Mouse (Mus musculus): ENCODE data around the gene Plpp1. TPM values are rescaled to one million over a fixed set of nuclear protein-coding genes. Genes with fewer than 3 reads are reported as not detected.
A peak's percentile ranks its signal among the peaks of the same experiment; 100 is the strongest.

Plpp1 gene
- polyA plus RNA-seq (2015; fragmentation: Nextera tagmentation; extraction: Ambion mirVana), result 59.3 and 63.2 TPM in 2 replicates

DNA sequence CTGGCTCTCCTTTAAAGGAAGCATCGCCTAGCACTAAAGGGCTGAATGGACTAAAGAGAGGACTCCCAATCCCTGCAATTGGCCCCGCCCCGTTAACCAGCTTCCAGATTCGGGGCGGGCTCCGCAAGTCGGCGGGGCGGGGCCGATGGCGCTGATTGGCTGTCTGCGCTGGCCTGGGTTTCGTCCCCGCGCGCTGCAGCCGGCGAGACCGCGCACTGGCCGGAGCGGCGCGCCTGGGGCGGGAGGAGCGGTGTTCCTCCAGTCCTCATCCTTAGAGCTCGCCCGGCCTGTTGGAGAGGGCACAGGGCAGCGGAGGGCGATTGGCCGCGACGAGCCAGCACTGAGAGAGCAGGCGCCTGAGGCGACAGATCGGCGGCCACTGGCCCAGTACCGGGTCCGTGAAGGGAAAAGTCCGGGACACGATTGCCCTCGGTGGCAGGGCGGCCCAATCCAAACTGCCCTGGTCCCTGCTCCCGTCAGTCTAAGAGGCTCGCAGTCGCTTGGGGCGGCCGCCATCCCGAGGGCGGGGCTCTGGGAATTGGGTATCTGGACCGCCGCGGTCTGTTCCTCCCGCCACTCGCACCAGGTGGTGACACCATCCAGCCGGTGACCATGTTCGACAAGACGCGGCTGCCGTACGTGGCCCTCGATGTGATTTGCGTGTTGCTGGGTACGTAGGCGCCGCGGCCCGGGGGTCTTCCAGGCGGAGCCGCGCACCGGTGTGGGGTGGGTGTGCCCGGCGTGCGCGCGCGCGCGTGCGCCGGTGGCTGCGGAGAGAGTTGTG is at the start of gene Plpp1:
Gene Plpp1, plus strand, starts transcription at position 196 of the 784 bp plus-strand sequence.
- peak; percentile 96 for ATAC-seq (replicated peaks; ENCODE audit: extremely low read depth, insufficient read depth, low FRiP score)
- H3K36me3 ChIP-seq (ENCODE audit: control insufficient read depth, insufficient read depth), result peaks cover 4% of the 10 kb centered on the region

DNA sequence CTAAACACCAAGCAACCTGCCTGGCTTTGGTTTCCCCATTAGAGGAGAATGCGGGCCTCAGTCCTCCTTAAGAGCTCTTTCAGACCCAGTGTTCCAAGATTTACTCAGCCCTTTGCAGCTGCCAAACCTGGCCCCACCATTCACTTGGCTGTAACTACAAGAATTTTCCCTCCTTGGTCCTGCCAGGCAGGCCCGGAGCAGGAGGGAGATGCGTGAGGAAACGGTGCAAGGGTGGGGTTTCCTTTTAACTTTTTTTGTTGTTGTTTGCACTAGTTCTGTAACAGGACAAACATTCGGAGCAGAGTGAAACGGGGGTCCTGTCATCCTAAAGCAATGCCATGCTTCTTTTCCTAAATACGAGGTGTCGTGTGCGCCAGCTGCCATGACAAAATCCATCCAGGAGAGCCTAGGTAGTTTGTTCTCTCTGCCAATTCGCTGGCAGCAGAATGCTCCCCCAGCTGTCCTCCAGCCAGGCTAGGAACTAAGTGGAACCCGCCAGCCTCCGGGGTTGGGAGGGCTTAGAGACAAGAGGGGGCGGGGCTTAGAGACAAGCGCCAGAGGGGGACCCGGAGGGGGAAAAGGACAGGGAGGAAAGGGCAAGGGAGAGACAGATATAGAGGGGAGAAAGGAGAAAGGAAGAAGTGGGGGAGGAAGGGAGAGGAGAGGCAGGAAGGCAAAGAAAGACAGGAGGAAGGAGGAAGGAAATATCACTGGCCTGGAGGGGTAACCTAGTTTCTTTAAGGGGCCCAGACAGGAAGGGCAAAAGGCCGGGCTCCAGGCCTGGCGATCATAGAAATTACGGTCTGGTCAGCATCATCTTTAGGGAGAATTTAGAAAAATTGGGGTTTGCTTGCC is 48.9 kb upstream of the Plpp1 start:
- peaks cover 28% of the 10 kb centered on the region for H3K4me1 ChIP-seq (ENCODE audit: control insufficient read depth, insufficient read depth, low read length)

More for the DNA sequence above, at the start of gene Plpp1:
- WGBS, result under 1% methylated on average over 80 of the region's 83 CpGs
- Histone ChIP-seq H3K4me1 (ENCODE audit: control insufficient read depth, insufficient read depth, low read length) (peaks cover 14% of the 10 kb centered on the region), H3K4me3 (ENCODE audit: low read length) (peak within 1 kb of the TSS; percentile 72), H3K9me3 (replicated peaks; ENCODE audit: control insufficient read depth, low read length) (no peaks in the 10 kb centered on the region), H3K27me3 (ENCODE audit: control insufficient read depth, insufficient read depth, low read length) (no peaks in the 10 kb centered on the region), H3K27ac (ENCODE audit: low read length) (peak within 1 kb of the TSS; percentile 92), H3K9ac (ENCODE audit: low read length) (peak within 1 kb of the TSS; percentile 85), H3K4me2 (ENCODE audit: low read depth, low read length) (peak within 1 kb of the TSS; percentile 84)

DNA sequence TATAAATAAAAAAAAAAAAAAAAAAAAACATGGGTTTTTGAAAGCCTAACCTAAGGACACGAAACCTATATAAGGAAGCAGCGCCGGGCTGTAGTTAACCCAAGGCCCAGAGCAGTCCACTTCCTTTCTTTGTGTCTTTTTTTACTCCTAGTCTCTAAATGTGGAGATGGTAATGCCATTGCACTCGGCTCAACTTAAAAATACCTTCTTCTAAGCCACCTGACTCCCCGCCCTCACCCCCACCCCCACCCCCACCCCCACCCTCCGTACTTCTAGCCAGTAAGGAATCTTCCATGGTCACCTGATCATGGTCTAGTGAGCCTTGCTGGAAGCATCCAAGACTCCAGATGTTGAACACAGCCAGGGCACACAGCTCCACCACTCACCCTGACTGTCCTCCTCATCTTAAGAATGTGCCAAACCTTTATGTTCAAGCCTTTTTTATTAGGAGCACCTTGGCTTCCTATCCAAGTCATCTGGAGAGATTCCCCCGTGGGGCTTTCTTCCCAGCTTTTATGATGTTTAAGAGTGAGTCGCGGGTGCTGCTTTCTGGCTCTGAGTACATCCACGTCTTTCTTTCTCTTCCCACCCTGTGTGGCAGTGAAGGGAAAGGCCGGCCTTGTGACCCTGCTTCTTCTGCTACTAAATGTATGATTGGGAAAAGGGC is 48.1 kb upstream of the Plpp1 start:
- Histone ChIP-seq H3K4me3 (ENCODE audit: low read length) (no peak overlapping the region), H3K27ac (ENCODE audit: low read length) (peak overlapping the region; percentile 76), H3K4me2 (ENCODE audit: low read depth, low read length) (0 out of 2 replicates have a peak overlapping the region, but pooled peaks have one; percentile 42), H3K27me3 (ENCODE audit: control insufficient read depth, insufficient read depth, low read length) (no peaks in the 10 kb centered on the region), H3K9me3 (replicated peaks; ENCODE audit: control insufficient read depth, low read length) (no peaks in the 10 kb centered on the region), H3K36me3 (ENCODE audit: control insufficient read depth, insufficient read depth) (no peaks in the 10 kb centered on the region), H3K4me1 (ENCODE audit: control insufficient read depth, insufficient read depth, low read length) (peaks cover 28% of the 10 kb centered on the region), H3K9ac (ENCODE audit: low read length) (no peak overlapping the region)
- 63% methylated on average over 11 of the region's 11 CpGs for WGBS
- no peak for ATAC-seq (replicated peaks; ENCODE audit: extremely low read depth, insufficient read depth, low FRiP score)

More for the DNA sequence above, 48.9 kb upstream of the Plpp1 start:
- WGBS, result 16% methylated on average over 18 of the region's 18 CpGs
- Histone ChIP-seq H3K4me2 (ENCODE audit: low read depth, low read length) (peak overlapping the region; percentile 42), H3K4me3 (ENCODE audit: low read length) (peak overlapping the region; percentile 6; the same call in 1 of the 2 replicates), H3K9ac (ENCODE audit: low read length) (peak overlapping the region; percentile 23), H3K27ac (ENCODE audit: low read length) (peak overlapping the region; percentile 76), H3K36me3 (ENCODE audit: control insufficient read depth, insufficient read depth) (no peaks in the 10 kb centered on the region), H3K9me3 (replicated peaks; ENCODE audit: control insufficient read depth, low read length) (no peaks in the 10 kb centered on the region), H3K27me3 (ENCODE audit: control insufficient read depth, insufficient read depth, low read length) (no peaks in the 10 kb centered on the region)
- ATAC-seq (replicated peaks; ENCODE audit: extremely low read depth, insufficient read depth, low FRiP score), result peak; percentile 89

DNA sequence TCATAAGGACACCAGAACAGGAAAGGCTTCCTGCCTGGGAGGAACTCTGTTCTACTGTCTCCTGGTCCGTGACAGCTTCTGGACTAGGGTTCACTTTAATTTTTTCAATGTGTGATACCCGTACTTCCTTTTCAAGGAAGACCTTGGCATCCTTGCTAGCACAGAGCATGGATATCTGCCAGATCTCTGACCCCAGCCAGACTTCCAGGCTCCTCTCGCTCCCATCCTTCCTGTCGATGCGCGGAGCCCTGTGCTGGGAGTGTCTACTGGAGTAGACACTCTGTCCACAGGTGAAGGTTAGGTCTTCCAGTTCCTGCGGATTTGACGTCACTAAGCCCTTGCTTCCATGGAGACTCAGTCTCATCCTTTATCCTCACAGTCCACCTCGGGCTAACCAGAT is 47.1 kb upstream of the Plpp1 start:
- H3K9ac ChIP-seq (ENCODE audit: low read length), result no peak overlapping the region
- no peak overlapping the region for H3K4me3 ChIP-seq (ENCODE audit: low read length)
- 68% methylated on average over 9 of the region's 9 CpGs for WGBS
- no peaks in the 10 kb centered on the region for H3K27me3 ChIP-seq (ENCODE audit: control insufficient read depth, insufficient read depth, low read length)
- no peaks in the 10 kb centered on the region for H3K9me3 ChIP-seq (replicated peaks; ENCODE audit: control insufficient read depth, low read length)
- H3K4me1 ChIP-seq (ENCODE audit: control insufficient read depth, insufficient read depth, low read length), result peaks cover 30% of the 10 kb centered on the region
- H3K4me2 ChIP-seq (ENCODE audit: low read depth, low read length), result no peak overlapping the region
- no peak for ATAC-seq (replicated peaks; ENCODE audit: extremely low read depth, insufficient read depth, low FRiP score)
- H3K36me3 ChIP-seq (ENCODE audit: control insufficient read depth, insufficient read depth), result no peaks in the 10 kb centered on the region
- peak overlapping the region; percentile 44; the same call in 1 of the 2 replicates for H3K27ac ChIP-seq (ENCODE audit: low read length)

DNA sequence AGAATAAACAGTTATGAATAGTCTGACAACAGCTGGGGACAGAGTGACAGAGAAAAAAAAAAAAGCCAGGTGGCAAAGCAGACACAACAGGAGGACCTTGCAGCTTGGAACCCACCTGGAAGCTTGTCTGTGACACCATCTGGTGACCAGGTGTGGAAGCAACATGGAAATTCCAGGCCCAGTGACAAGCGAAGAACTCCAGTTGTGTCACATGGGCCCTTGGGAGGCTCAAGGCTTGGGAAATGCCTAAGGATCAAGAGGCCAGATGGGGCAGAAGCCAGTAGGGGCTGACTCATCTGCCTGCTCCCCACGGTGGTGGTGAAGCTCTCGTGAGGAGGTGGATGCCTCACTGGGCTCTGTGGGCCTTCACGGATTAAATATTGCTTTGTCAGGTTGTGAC is 45.7 kb upstream of the Plpp1 start:
- no peaks in the 10 kb centered on the region for H3K9me3 ChIP-seq (replicated peaks; ENCODE audit: control insufficient read depth, low read length)
- peaks cover 31% of the 10 kb centered on the region for H3K4me1 ChIP-seq (ENCODE audit: control insufficient read depth, insufficient read depth, low read length)
- H3K27ac ChIP-seq (ENCODE audit: low read length), result peak overlapping the region; percentile 61
- H3K36me3 ChIP-seq (ENCODE audit: control insufficient read depth, insufficient read depth), result no peaks in the 10 kb centered on the region
- no peaks in the 10 kb centered on the region for H3K27me3 ChIP-seq (ENCODE audit: control insufficient read depth, insufficient read depth, low read length)
- H3K9ac ChIP-seq (ENCODE audit: low read length), result 0 out of 2 replicates have a peak overlapping the region, but pooled peaks have one; percentile 11
- H3K4me3 ChIP-seq (ENCODE audit: low read length), result no peak overlapping the region
- WGBS, result 50% methylated on average over 4 of the region's 4 CpGs
- no peak overlapping the region for H3K4me2 ChIP-seq (ENCODE audit: low read depth, low read length)
- no peak for ATAC-seq (replicated peaks; ENCODE audit: extremely low read depth, insufficient read depth, low FRiP score)

DNA sequence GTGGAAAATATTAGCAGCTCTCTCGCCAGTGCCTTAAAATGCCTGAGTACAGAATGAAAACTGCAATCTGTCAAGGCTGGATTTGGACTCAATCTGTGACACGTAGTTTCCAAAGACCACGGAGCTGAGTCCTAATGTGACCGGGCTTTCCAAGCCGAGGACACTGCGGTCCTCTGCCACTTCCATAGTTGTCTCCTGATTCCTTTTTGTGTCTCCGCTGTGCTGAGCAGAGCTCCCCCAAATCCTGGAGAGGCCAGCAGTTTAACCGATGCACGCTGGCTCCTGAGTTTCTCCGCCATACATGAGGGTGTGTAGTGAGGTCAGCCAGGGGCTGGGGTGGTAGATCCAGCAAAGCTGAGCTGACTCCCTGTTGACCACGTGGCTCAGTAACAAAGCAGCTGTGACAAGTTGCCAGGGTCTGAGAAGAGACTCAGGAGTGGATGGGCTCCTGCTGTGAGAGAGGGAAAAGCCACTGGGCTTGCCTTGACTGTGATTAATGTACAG is 45.0 kb upstream of the Plpp1 start:
- no peaks in the 10 kb centered on the region for H3K27me3 ChIP-seq (ENCODE audit: control insufficient read depth, insufficient read depth, low read length)
- H3K9me3 ChIP-seq (replicated peaks; ENCODE audit: control insufficient read depth, low read length), result no peaks in the 10 kb centered on the region
- ATAC-seq (replicated peaks; ENCODE audit: extremely low read depth, insufficient read depth, low FRiP score), result 0 out of 2 replicates have a peak, but pooled peaks have one; percentile 6
- peaks cover 37% of the 10 kb centered on the region for H3K4me1 ChIP-seq (ENCODE audit: control insufficient read depth, insufficient read depth, low read length)
- 34% methylated on average over 11 of the region's 11 CpGs for WGBS
- H3K4me3 ChIP-seq (ENCODE audit: low read length), result no peak overlapping the region
- peak overlapping the region; percentile 7 for H3K9ac ChIP-seq (ENCODE audit: low read length)
- peak overlapping the region; percentile 61 for H3K27ac ChIP-seq (ENCODE audit: low read length)
- H3K36me3 ChIP-seq (ENCODE audit: control insufficient read depth, insufficient read depth), result no peaks in the 10 kb centered on the region
- peak overlapping the region; percentile 1; the same call in 1 of the 2 replicates for H3K4me2 ChIP-seq (ENCODE audit: low read depth, low read length)

DNA sequence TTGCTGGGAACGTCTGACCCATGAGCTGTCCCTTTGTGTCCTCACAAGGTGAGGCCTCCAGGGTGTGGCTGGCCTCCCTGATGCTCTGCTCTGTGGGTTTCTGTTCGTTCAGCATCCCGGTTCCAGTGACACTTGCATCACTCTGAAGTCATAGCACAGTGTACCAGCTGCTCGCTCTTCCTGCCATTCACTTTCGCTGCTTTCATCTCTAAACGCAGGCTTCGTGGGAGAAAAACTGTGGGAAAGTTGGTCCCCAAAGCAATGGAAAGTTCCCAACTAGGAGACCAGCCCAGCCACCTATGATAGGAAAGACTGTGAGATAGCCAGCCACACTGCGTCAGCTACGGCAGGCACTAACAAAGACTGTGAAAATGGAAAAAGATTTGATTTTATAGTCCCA is 43.2 kb upstream of the Plpp1 start:
- no peaks in the 10 kb centered on the region for H3K36me3 ChIP-seq (ENCODE audit: control insufficient read depth, insufficient read depth)
- H3K4me2 ChIP-seq (ENCODE audit: low read depth, low read length), result no peak overlapping the region
- H3K4me1 ChIP-seq (ENCODE audit: control insufficient read depth, insufficient read depth, low read length), result peaks cover 24% of the 10 kb centered on the region
- H3K9ac ChIP-seq (ENCODE audit: low read length), result no peak overlapping the region
- no peak overlapping the region for H3K4me3 ChIP-seq (ENCODE audit: low read length)
- no peak overlapping the region for H3K27ac ChIP-seq (ENCODE audit: low read length)
- no peaks in the 10 kb centered on the region for H3K9me3 ChIP-seq (replicated peaks; ENCODE audit: control insufficient read depth, low read length)
- 68% methylated on average over 9 of the region's 9 CpGs for WGBS
- 0 out of 2 replicates have a peak, but pooled peaks have one; percentile 29 for ATAC-seq (replicated peaks; ENCODE audit: extremely low read depth, insufficient read depth, low FRiP score)
- no peaks in the 10 kb centered on the region for H3K27me3 ChIP-seq (ENCODE audit: control insufficient read depth, insufficient read depth, low read length)

DNA sequence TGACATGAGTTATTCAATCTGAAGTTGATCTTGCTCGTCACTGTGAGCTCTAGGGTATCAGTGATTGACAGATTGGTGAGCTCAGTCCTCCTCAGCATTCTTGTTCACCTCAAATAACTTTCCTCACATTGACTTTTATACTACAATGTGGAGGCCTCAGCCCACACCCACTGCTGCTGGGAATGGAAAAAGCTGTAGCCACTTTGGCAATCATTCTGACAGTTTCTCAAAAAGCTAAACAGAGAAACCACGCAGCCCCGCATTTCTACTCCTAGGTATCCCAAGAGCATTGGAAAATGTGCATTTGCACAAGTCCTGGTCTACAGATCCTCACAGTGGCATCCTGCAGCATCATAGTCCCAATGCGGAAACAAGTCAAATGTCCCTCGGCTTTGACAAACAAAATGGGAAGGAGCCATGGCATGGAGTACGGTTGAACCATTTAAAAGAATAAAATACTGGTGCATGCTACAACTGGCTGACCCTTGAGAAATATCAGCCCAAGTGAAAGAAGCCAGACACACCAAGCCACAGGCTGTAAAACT is 42.0 kb upstream of the Plpp1 start:
- no peak for ATAC-seq (replicated peaks; ENCODE audit: extremely low read depth, insufficient read depth, low FRiP score)
- Histone ChIP-seq H3K27ac (ENCODE audit: low read length) (no peak overlapping the region), H3K9me3 (replicated peaks; ENCODE audit: control insufficient read depth, low read length) (no peaks in the 10 kb centered on the region), H3K4me1 (ENCODE audit: control insufficient read depth, insufficient read depth, low read length) (peaks cover 33% of the 10 kb centered on the region), H3K9ac (ENCODE audit: low read length) (no peak overlapping the region), H3K4me2 (ENCODE audit: low read depth, low read length) (no peak overlapping the region), H3K36me3 (ENCODE audit: control insufficient read depth, insufficient read depth) (no peaks in the 10 kb centered on the region), H3K27me3 (ENCODE audit: control insufficient read depth, insufficient read depth, low read length) (no peaks in the 10 kb centered on the region), H3K4me3 (ENCODE audit: low read length) (no peak overlapping the region)
- WGBS, result 79% methylated on average over 6 of the region's 6 CpGs
